In genomic region chr16:96230411-96230810, GRCm38 (mm10) we compare ENCODE assay signal across 8 mouse cellular contexts. TPM values are rescaled to one million over a fixed set of nuclear protein-coding genes. Genes with fewer than 3 reads are reported as not detected.
DNase-seq lines count a peak whose midpoint lies in the region; ATAC-seq lines count a peak whose summit lies in the region.

No protein-coding gene starts in this region.

- no peak for ATAC-seq in erythroblast, adult 5-6 weeks (replicated peaks; ENCODE audit: low FRiP score, poor library complexity, severe bottlenecking)

- peak; percentile 79 for DNase-seq in ZHBTc4 (ENCODE audit: low read depth, low spot score)
- peak; percentile 75 for DNase-seq in cerebellum, adult 9-11 months
- peak; percentile 64 to 77 for DNase-seq in frontal cortex, postnatal 36 days (ENCODE audit: low spot score in 2 of 2)
- DNase-seq in induced T-regulatory cell, adult 2 months (ENCODE audit: low read depth) = peak; percentile 82
- DNase-seq in left cerebral cortex, adult 11 months (ENCODE audit: low spot score) = peak; percentile 73
- DNase-seq in mesoderm, embryonic 11.5 days (ENCODE audit: low read depth, low spot score) = peak; percentile 88
- DNase-seq in right cerebral cortex, postnatal 36 days (ENCODE audit: low spot score in 2 of 2) = peak; percentile 32 to 56

RNA-seq across cellular contexts. Expression of gene B3galt5, which starts 5.2 kb away (rescaled TPM):
- total RNA-seq in erythroblast, adult 5-6 weeks (2015; ENCODE audit: low replicate concordance) = not detected in 2 replicates
- not detected in 2 replicates for total RNA-seq in erythroblast, adult 5-6 weeks (2017; ENCODE audit: low replicate concordance)

RNA-seq across cellular contexts. Expression of gene Sh3bgr, which starts 30.2 kb away (rescaled TPM):
- not detected in 2 replicates for total RNA-seq in erythroblast, adult 5-6 weeks (2015; ENCODE audit: low replicate concordance)
- not detected in 2 replicates for total RNA-seq in erythroblast, adult 5-6 weeks (2017; ENCODE audit: low replicate concordance)

RNA-seq across cellular contexts. Expression of gene Lca5l, which starts 38.3 kb away (rescaled TPM):
- total RNA-seq in erythroblast, adult 5-6 weeks (2015; ENCODE audit: low replicate concordance) = not detected in 2 replicates
- total RNA-seq in erythroblast, adult 5-6 weeks (2017; ENCODE audit: low replicate concordance) = 1.1 TPM in 1 of 2 replicates, not detected in the other
